Mouse (Mus musculus): ENCODE results near the gene Psmd3.

- TF ChIP-seq POLR2A (IDR thresholded peaks at IDR 0.05; ENCODE audit: extremely low read depth, insufficient read depth, low read length) = no peak
- TF ChIP-seq CTCF (IDR thresholded peaks at IDR 0.05; ENCODE audit: extremely low read depth, insufficient read depth, low read length) = no peak
These were observed 2.3 kb upstream of the Psmd3 start for GRCm38 (mm10) chr11:98680023-98680422.
